Mouse (Mus musculus): ENCODE measurements around the gene Rps3.

Rps3 gene

DNA sequence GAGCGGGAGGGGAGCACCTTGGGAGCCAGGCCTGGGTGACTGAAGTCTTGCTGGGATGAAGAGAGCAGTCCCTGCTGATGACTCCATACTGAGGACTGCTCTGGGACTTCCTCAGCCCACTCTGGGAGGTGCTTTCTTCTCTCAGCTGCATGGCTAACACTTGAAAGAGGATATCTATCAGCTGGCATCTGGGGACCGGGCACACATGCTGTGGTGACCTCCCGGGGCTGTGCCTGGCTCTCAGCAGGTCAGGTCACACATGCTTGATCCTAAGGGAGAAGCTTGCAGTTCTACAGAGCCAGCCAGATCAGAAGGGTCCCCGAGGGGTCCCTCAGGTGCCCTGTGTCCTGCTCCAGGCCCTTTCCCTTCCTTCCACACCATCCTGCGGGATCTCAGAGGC is 40.4 kb downstream of the Rps3 start:
- DNase-seq (ENCODE audit: low spot score in 2 of 2) = no peak

DNA sequence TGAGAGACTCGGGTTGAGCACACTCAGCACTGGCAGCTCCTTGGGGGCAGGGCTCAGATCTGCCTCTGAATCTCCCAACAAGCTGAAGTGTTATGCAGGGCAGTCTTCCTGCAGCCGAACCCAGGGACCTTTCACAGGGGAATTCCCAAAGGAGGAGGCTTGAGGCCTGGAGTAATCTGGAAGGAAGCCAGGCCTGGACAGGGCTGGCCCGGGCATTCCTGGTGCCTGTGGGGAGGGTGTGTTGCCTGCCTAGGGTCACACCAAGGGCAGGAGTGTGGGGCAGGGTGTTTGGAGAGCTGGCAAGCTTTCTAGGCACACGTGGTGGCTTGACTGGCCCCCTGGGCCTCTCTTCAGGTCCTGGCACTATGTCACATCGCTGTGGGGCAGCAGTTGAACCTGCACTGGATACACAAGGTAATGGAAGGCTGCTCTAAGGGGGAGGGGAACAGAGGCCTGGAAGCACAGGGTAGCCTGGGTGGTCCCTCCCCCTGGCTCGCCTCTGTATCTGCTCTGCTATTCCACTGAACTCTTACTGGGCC is 41.9 kb downstream of the Rps3 start:
- DNase-seq (ENCODE audit: low spot score in 2 of 2) = peak; percentile 57 to 69

DNA sequence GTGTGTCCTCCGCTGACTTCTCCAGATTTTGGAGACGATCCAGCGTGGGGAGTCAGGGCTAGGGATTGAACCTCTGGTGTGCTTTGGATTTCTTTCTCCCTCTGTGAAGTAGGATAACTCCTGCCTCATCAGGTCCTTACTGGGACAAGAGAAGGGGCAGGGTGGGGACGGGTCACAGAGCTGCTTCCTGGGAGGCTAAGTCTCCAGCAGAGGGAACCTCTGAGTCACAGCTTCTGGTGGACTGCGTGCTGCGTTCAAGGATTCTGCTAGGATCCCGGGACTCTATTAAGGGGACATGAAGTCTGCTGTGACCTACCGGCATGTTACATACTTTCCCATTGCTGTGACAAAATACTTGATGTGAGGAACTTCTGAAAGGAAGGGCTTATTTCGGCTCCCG is 44.7 kb downstream of the Rps3 start:
- DNase-seq (ENCODE audit: low spot score in 2 of 2) = no peak

DNA sequence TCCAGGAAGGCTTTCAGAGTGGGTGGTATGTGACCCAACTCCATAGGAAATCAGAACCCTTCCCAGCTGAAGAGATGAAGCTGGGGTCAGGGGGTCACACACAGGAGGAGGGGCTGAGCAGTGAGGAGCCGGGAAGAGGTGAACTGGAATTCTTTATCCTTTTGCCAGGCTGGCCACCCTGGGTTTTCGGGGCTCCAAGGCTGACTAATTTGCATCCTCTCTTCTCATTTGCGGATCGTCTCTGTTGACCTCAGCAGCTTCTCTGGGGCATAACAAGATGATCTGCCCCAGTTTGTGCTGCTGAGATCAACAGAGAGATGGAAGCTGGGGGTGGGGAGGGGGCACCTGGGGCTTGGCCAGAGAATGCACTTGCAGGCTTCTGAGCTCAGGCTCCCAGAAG is 47.0 kb downstream of the Rps3 start:
- no peak for DNase-seq (ENCODE audit: low spot score in 2 of 2)

DNA sequence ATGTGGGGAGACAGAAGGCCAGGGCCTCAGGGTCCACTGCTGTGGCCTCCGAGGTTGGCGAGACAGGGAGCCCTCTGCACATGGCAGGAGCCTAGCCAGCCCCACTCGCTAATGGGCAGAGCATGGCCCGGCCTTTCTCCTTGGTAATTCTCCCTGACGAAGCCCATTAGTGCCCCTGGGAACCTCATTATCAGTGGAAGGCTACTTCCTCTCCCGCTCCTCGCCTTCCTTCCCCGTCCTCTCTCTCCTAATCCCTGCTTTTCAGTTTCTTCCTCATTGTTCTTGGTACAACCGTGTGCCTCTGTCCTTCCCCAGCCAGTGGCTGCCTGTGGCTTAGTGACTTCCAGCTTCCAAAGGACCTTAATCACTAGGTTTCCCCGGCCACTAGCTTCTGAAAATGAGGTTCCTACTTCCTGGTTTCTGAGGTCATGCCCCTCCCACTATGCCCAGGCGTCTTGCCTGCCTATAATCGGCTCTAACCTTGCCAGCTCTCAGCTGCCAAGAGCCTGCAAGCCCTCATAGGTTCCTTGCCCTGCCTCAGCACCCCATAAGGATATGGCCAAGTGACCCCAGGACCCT is 48.8 kb downstream of the Rps3 start:
- DNase-seq (ENCODE audit: low spot score in 2 of 2) = no peak

DNA sequence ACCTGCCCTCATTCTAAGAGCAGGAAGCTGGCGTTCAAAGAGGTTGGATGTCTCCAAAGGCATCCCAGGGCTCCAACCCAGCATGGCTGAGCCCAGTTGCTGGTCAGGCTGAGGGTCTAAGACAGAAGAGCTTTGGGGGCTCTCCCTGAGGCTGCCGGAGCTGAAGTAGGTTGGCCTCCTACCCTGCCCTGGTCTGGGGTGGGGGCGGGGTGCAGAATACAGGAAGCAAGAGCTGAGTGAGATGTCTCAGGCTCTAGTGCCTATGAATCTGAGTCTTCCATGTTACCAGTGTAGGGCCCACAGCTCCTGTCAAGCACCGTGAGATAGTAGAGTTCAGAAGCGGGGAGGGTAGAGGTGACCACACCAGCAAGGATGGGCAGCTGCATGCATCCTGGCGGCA is 50.7 kb downstream of the Rps3 start:
- no peak for DNase-seq (ENCODE audit: low spot score in 2 of 2)

DNA sequence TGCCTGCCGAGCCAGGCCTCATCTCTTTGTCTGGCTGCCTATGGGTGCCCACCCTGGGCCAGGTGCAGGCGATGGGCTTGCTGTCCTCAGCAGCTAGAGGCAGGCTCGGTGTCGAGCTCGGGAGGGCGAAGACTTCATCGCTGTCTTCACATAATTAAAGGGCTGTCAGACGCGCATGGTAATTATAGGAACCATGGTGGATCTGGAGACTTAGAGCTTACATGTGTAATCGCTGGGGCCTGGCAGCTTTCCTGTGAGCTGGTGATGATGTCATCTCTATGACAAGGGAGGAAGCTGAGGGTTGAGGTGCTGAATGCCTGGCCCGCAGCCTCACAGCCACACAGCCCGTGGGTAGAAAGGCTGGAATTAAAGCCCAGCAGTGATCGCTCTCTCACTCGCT is 51.3 kb downstream of the Rps3 start:
- DNase-seq (ENCODE audit: low spot score in 2 of 2) = no peak

DNA sequence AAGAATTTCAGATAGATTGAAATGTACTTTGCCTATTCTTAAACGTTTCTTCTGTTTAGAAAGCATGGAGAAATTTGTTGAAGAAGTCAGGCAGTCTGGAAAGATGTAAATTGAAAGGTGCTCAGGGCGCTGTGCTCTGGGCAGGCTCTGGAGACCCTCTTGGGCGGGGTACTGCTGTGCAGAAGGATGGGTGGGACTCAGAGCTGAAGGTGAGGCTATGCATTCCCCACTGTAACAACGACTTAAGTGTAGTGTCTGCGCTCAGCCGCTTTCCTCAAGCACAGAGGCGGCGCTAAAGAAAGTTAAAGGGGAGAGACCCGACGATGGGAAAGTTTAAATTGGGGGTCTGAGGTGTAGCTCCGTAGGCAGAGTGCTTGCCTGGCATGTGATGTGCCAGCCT is 53.3 kb downstream of the Rps3 start:
- DNase-seq (ENCODE audit: low spot score in 2 of 2) = no peak

DNA sequence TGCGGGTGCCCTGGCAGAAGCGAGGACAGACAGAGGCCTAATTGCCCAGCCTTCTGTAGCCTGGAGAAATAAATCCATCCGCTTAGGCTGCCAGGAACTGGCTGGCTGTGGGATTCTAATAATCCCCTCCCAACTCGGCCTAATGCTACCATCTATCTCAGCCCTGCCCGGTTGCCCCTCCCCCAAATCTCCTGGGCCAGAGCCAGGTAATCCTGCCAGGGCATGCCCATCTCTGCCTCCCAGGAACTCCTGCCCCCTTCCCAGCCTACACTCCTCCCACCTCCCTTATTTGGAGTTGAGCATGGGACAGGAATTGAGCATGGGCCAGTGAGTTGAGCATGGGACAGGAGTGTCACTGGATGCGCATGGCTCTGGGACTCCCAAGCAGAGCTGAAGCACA is 53.8 kb downstream of the Rps3 start:
- DNase-seq (ENCODE audit: low spot score in 2 of 2) = no peak

DNA sequence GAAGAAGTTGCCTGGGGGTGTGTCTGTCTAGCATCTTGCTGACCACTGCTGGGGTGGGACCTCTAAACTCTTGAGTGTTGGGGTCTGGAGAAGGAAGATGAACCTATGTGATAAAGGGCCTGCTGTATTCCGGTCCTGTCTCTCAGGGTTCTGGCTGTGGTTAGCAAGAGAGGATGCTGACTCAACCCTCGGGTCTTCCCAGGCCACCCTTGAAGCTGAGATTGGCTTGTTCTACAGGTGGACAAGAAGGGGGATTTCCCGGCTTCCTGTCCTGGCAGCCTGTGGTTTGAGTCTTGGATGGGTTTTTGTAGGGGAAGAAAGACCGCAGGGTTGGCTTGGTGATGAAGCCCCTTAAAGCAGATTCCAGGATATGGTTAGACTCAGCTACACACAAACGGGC is 54.7 kb downstream of the Rps3 start:
- no peak for DNase-seq (ENCODE audit: low spot score in 2 of 2)

DNA sequence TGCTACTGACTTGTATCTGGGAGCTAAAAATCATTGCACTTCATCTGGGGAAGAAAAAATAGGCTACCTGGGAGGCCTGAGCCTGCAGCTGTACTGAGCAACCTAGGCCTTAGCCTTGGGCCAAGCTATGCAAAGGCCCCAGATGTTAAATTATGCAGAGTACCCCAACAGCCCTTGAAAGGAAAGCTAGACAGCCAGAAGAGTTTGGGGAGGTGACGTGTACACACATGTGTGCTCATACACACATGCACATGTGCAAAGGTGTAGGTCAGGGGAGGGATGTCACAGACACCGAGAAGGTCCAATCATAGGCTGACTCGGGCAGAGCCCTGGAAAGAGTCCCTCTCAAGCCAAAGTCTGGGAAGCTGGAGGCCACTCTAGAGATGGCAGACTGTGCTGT is 55.6 kb downstream of the Rps3 start:
- no peak for DNase-seq (ENCODE audit: low spot score in 2 of 2)
